ENCODE assay signal across 8 mouse cellular contexts in genomic region chr11:31369648-31370286, GRCm38 (mm10). TPM values are rescaled to one million over a fixed set of nuclear protein-coding genes. Genes with fewer than 3 reads are reported as not detected.
A peak's percentile ranks its signal among the peaks of the same experiment; 100 is the strongest.
DNase-seq lines count a peak whose midpoint lies in the region; ATAC-seq lines count a peak whose summit lies in the region.

Gene Stc2 (minus strand): TSS chr11:31370074.

- WGBS in forebrain, embryonic 11.5 days: under 1% methylated on average over 51 of the region's 51 CpGs
- under 1% methylated on average over 51 of the region's 51 CpGs for WGBS in heart, embryonic 15.5 days
- WGBS in liver, embryonic 16.5 days (ENCODE audit: insufficient replicate concordance): under 1% methylated on average over 50 of the region's 51 CpGs

- peaks cover 13% of the 10 kb centered on the region; the same call in 1 of the 2 replicates for H3K4me1 ChIP-seq in forebrain, embryonic 11.5 days (replicated peaks; ENCODE audit: control insufficient read depth, insufficient read depth, low read length)
- H3K4me1 ChIP-seq in heart, embryonic 15.5 days (replicated peaks): peaks cover 28% of the 10 kb centered on the region
- H3K4me1 ChIP-seq in liver, embryonic 16.5 days (ENCODE audit: control insufficient read depth, low read depth, low read length): no peaks in the 10 kb centered on the region; the same call in 1 of the 2 replicates

- ATAC-seq in forebrain, embryonic 11.5 days (replicated peaks; ENCODE audit: low FRiP score): peak; percentile 87
- ATAC-seq in heart, embryonic 15.5 days (replicated peaks; ENCODE audit: insufficient number of reproducible peaks, insufficient read depth, low FRiP score, low read depth): peak; percentile 80
- peak; percentile 38 for ATAC-seq in liver, embryonic 16.5 days (ENCODE audit: low read depth)

- H3K4me2 ChIP-seq in forebrain, embryonic 11.5 days (ENCODE audit: low read depth, low read length, severe bottlenecking): peak within 1 kb of the TSS; percentile 90
- peak within 1 kb of the TSS; percentile 95 for H3K4me2 ChIP-seq in heart, embryonic 15.5 days
- H3K4me2 ChIP-seq in liver, embryonic 16.5 days (ENCODE audit: low read depth, low read length): peak within 1 kb of the TSS; percentile 51

- H3K27me3 ChIP-seq in forebrain, embryonic 11.5 days (ENCODE audit: control insufficient read depth, insufficient read depth, low read length): peaks cover 23% of the 10 kb centered on the region
- H3K27me3 ChIP-seq in heart, embryonic 15.5 days: peaks cover 17% of the 10 kb centered on the region; the same call in 1 of the 2 replicates
- H3K27me3 ChIP-seq in liver, embryonic 16.5 days (ENCODE audit: control insufficient read depth, insufficient read depth, low read depth, low read length): peaks cover 47% of the 10 kb centered on the region

- no peaks in the 10 kb centered on the region for H3K36me3 ChIP-seq in forebrain, embryonic 11.5 days (ENCODE audit: control insufficient read depth, insufficient read depth, low read length)
- no peaks in the 10 kb centered on the region for H3K36me3 ChIP-seq in heart, embryonic 15.5 days
- H3K36me3 ChIP-seq in liver, embryonic 16.5 days (ENCODE audit: control insufficient read depth, insufficient read depth): no peaks in the 10 kb centered on the region

- DNase-seq in 3134 (ENCODE audit: extremely low read depth, insufficient read length, low spot score) (peak; percentile 18), ZHBTc4 (ENCODE audit: low read depth, low spot score) (peak; percentile 94)
- DNase-seq in forebrain, embryonic 11.5 days (ENCODE audit: low spot score): peak; percentile 90
- DNase-seq in kidney, postnatal 14 days: peak; percentile 87
- DNase-seq in ovary, adult 18-20 months (ENCODE audit: low spot score): peak; percentile 79
- DNase-seq in urinary bladder, postnatal 14 days (ENCODE audit: low spot score): peak; percentile 78

- H3K4me3 ChIP-seq in forebrain, embryonic 11.5 days (ENCODE audit: low read depth, low read length): peak within 1 kb of the TSS; percentile 53
- H3K4me3 ChIP-seq in heart, embryonic 15.5 days: peak within 1 kb of the TSS; percentile 63
- peak within 1 kb of the TSS; percentile 45 for H3K4me3 ChIP-seq in liver, embryonic 16.5 days (ENCODE audit: low read depth, low read length)

- H3K27ac ChIP-seq in forebrain, embryonic 11.5 days (ENCODE audit: low read depth, low read length): no peak within 1 kb of the TSS
- H3K27ac ChIP-seq in heart, embryonic 15.5 days: peak within 1 kb of the TSS; percentile 70
- no peak within 1 kb of the TSS for H3K27ac ChIP-seq in liver, embryonic 16.5 days (ENCODE audit: low read length)

- no peaks in the 10 kb centered on the region for H3K9me3 ChIP-seq in forebrain, embryonic 11.5 days (ENCODE audit: control insufficient read depth, low read length)
- H3K9me3 ChIP-seq in heart, embryonic 15.5 days (replicated peaks): no peaks in the 10 kb centered on the region
- no peaks in the 10 kb centered on the region for H3K9me3 ChIP-seq in liver, embryonic 16.5 days (replicated peaks; ENCODE audit: control insufficient read depth, low read length)

- peak within 1 kb of the TSS; percentile 55 for H3K9ac ChIP-seq in forebrain, embryonic 11.5 days (ENCODE audit: low read length)
- peak within 1 kb of the TSS; percentile 64 for H3K9ac ChIP-seq in heart, embryonic 15.5 days
- no peak within 1 kb of the TSS for H3K9ac ChIP-seq in liver, embryonic 16.5 days (ENCODE audit: low read depth, low read length)

RNA-seq across cellular contexts. Expression of gene Stc2, which starts in this region (rescaled TPM):
- 1.7 and 2.5 TPM in 2 replicates for polyA plus RNA-seq in forebrain, embryonic 11.5 days (2014; fragmentation: Nextera tagmentation; extraction: Ambion mirVana)
- 4.0 and 4.5 TPM in 2 replicates for polyA plus RNA-seq in heart, embryonic 15.5 days (2015; fragmentation: Nextera tagmentation; extraction: Ambion mirVana)
- 0.36 and 0.39 TPM in 2 replicates for polyA plus RNA-seq in liver, embryonic 16.5 days (2015; fragmentation: Nextera tagmentation; extraction: Ambion mirVana)

Comparison
In these comparisons a context has a peak if more than half of its experiments do, and no peak if none do; other contexts are left out.
1. Peak in ATAC-seq, H3K4me3 ChIP-seq and H3K4me2 ChIP-seq in liver, embryonic 16.5 days; RNA of the gene not detected or under 1 TPM.
2. DNase-seq: peak in every context shown above with its lines; median percentile 94 in ZHBTc4; 90 in forebrain, embryonic 11.5 days; 87 in kidney, postnatal 14 days; 79 in ovary, adult 18-20 months; 78 in urinary bladder, postnatal 14 days; 18 in 3134.